Mouse (Mus musculus) kidney, adult 10 weeks (tissue): Measurements from ENCODE around the gene Cnpy2. TPM values are rescaled to one million over a fixed set of nuclear protein-coding genes. Genes with fewer than 3 reads are reported as not detected.

ENCODE experiments used
- polyA plus RNA-seq: library from polyadenylated mRNA; stranded (reverse); fragments of 350-450 nt; fragmentation: Illumina TruSeq; extraction: RNeasy Lipid Tissue Mini Kit (QIAGEN cat#74804); gene quantifications from one replicate; pipeline ENCODE4 v1.2.3, GENCODE M21; 2014; ENCODE audit warnings: low read depth, low replicate concordance

The Cnpy2 gene
- polyA plus RNA-seq, result 69.0 TPM

DNA sequence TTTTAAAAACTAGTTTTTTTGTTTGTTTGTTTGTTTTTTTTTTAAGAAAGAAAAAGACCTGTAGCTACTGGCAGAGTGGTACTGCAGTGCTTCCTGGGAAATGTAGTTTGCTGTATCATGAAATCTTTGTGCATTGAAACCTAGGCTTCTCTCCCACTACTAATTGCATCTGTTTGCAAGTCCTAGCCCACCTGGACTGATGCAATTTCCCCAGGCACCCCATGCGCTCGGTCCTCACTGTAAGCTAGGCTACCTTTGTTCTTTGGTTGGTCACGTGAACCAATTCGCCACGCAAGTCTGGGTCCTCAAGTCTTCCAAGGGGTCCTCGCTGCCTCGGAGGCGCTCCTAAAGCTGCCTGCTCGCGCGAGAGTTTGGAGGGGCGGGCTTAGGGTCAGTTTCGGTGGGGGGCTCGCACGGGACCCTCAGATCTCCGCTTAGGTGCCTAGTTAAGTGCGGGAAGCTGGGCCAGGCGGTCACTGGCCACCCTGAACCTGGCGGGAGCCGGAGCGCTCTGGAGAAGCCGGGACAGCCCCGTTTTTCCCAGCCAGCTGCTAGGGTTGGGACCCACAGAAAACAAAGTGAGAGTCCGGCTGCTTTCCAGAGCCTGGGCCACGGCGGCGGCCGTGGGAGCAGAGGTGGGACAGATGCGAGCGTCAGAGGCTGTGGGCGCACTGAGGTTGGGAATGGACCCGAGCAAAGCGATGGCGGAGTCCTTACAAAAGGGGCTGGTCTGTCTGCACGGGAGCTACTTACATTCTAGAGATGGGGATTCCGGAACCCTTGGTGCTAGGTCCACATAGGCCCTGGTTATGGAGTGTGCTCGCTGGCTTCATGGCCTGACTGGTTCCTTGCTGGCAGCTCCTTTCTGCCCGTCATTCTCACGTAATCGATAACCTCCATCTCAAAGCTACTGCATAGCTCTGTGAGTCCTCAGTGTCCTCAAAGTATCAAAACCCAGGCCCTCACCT, at the start of gene Cnpy2:
Cnpy2 (plus strand) TSS at position 319 of the 968 bp plus-strand sequence.

DNA sequence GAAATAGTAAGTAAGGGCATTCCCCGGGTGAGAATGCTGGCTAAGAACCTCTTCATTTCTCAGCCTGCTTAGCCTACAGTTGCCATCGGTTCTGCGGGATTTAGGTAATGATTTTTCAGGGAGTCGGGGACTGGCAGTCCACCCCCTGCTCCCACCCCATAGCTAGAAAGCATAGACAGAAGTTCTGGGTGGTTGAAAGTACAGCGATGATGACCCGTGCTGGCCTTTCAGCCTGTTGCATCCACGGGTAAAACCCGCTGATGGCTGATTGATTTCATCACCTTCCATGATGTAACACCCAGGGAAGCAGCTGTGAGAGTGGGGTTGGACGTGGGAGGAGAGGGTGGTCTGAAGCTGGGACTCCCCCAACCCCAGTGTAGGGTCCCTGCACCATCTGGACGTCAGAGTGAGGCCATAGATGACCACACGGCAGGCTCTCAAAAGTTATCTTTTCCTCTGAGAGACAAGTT, 23.5 kb upstream of the Cnpy2 start, which contains the start of gene Il23a:
Il23a (minus strand) TSS at position 51 of the 470 bp plus-strand sequence.

DNA sequence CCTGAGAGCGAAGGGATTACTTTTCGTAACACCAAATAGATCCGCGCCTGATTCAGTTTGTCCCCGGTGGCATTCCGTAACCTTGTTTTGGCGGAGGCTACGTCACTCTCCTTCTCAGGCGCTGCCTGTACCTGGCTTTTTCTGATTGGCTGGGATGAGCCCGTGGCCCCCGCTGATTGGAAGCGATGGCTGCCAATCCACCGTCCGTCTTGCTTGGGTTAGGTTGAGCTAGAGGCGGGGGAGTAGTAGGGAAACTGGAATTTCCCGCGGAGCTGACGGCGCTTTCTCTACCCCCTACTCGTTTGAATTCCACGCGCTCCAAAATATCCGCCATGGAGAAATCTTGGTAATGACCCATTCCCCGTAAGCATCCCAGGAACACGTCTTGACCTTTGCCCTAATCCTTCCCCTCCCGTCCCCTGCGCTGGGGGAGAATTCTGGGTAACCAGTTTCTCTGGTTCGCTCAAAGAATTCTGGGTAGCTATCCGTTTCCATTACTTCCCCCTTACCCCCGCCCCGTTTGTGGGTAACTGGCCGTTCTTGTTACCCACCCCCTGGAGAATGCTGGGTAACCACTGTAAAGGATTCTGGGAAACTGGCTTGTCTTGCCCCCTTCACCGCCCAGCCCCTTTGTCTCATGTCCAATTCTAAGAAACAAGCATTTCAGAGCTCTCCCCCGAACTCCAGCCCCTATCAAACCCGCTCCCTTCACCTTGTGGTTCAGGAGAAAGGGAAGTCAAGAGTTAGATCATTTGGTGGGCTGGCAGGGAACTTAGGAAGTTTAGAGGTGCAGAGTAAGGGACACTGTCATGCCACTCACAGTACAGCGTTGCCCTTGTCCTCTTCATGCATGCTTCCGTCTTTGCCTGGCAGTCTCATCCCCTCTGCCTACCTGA, 18.9 kb upstream of the Cnpy2 start, which contains the start of gene Pan2:
Pan2 (plus strand) TSS at position 210 of the 896 bp plus-strand sequence.

DNA sequence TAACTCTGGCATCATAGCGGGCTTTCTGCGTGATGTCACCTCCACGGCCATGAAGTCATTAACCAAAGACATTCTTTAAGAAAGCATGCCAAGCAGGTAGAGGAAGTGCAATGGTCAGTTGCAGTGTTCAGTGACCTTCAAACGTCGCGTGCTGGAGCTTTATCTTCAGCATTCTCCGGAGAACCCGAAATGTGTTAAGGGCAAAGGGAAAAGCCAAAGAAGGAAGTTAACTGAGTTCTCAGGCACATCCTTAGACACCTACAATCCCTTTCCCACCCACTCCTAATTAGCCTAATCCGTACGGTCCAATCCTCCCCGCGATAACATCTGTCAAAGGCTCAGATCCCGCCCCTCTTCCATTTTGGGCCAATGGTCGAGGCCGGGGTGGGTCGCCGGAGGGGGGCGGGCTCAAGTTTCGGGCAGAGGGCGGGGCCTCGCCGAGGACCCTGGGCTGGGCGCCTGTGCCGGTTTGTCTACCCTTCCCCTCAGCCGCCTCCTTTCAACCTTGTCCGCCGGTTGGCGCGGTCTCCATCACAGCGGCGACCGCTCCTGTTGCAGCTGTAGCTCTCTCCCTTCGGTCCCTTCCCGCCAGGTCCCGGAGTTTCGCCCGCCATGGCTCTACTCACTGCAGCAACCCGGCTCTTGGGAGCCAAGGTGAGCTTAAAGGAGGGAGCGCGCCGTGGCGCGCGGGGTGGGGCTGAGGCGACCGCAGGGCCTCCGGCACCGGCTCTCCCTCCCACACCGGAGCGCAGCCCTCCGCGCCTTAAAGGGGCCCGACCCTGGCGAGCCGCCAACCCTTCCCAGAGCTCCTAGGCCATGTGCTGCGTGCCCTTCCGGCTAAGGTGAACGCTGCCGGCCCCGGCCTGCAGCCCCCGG, 15.3 kb downstream of the Cnpy2 start, which contains the start of gene Cs:
Cs (plus strand) TSS at position 429 of the 876 bp plus-strand sequence.

DNA sequence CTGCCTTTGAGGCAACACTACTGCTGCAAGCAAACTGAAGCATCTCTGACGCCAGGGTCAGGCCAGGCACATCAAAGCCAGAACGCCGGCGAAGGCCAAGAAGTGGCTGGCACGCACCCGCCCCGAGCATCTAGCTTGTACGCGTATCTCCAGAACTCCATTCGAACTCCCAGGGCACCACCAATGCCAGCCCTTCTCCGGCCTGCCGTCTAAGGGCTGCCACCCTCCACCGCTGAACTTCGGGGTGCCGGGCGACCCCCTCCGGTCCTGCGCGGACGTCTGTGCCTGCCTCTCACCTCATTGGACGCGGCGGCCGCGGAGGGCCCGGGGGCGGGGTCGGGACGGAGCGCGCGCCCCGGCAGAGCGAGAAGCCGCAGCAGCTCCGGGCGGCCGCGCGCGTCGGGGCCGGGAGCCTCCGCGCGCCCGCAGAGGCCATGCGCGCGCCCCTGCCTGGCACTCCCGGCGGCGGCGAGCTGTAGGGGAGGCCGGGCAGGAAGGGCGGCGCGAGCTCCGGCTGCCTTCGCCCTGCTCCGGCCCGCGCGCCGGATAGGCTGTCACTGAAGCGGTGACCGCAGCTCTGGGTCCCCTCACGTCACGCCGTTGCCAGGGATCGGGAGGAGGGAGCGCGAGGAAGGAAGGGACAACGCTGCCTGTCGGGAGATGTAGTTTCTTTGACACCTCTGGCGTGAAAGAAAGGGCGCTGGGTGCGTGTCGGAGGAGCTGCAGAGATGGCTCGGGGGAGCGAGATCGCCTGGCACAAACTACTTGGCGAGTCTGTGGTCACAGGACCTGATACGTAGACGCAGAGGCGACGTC, 46.4 kb downstream of the Cnpy2 start, which contains the start of gene Coq10a:
Coq10a (minus strand) TSS at position 596 of the 816 bp plus-strand sequence.

DNA sequence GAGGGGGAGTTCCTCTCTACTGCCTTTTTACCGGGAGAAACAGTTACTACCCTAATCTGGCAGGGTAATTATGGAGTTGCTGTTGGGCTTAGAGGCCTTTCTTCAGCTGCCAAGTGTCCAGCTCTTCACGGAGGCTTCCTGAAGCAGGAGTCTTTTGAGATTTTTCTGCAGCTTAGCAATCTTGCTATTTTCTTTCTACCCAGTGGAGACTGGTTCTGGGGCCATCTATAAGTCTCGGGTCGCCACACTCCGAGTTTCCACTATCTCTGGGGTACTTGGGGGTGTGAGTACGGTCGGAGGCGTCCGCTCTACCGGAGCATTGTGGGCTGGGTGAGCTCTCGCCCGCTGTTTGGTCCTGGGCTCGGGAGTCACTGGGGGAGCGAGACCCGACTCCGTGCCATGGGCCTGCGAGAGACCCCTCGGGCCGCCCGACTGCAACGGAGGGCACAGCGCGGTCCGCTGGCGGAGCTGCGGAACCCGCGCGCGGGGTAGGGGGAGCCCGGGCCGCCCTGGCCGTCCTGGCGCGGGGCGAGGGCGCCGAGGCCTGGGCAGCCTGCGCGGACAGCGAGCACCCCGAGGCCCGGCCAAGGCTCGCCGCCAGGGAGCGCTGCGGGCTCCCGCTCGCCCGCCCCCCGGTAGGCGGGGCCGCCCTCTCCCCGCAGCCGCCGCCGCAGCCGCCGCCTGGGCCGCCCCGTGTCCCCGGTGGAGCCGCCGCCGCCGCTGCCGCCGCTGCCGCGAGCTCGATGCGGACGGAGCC, 54.4 kb downstream of the Cnpy2 start, which contains the start of gene Ankrd52:
Ankrd52 (plus strand) TSS at position 661 of the 757 bp plus-strand sequence.

Other genes with a start within 250 kb of the Cnpy2 start
- 1,708 TPM for gene Atp5b, start 239.2 kb upstream of the Cnpy2 start, polyA plus RNA-seq
- gene Baz2a, start 230.9 kb upstream of the Cnpy2 start, polyA plus RNA-seq, result 9.3 TPM
- gene Rbms2, start 142.2 kb upstream of the Cnpy2 start, polyA plus RNA-seq, result 12.4 TPM
- gene Gls2, start 128.0 kb upstream of the Cnpy2 start, polyA plus RNA-seq, result not detected
- gene Spryd4, start 110.7 kb upstream of the Cnpy2 start, polyA plus RNA-seq, result 16.3 TPM
- gene Mip, start 96.6 kb upstream of the Cnpy2 start, polyA plus RNA-seq, result not detected
- 2.3 TPM for gene Timeless, start 90.4 kb upstream of the Cnpy2 start, polyA plus RNA-seq
- gene Apon, start 68.4 kb upstream of the Cnpy2 start, polyA plus RNA-seq, result not detected
- gene Apof, start 53.8 kb upstream of the Cnpy2 start, polyA plus RNA-seq, result not detected
- gene Stat2, start 51.9 kb upstream of the Cnpy2 start, polyA plus RNA-seq, result 3.6 TPM
- gene Il23a, start 23.7 kb upstream of the Cnpy2 start, polyA plus RNA-seq, result not detected
- 4.8 TPM for gene Pan2, start 19.1 kb upstream of the Cnpy2 start, polyA plus RNA-seq
- 106 TPM for gene Cs, start 15.3 kb downstream of the Cnpy2 start, polyA plus RNA-seq
- 8.7 TPM for gene Coq10a, start 46.5 kb downstream of the Cnpy2 start, polyA plus RNA-seq
- gene Ankrd52, start 54.7 kb downstream of the Cnpy2 start, polyA plus RNA-seq, result 4.6 TPM
- 0.53 TPM for gene Slc39a5, start 78.8 kb downstream of the Cnpy2 start, polyA plus RNA-seq
- 18.4 TPM for gene Nabp2, start 89.0 kb downstream of the Cnpy2 start, polyA plus RNA-seq
- gene Rnf41, start 89.2 kb downstream of the Cnpy2 start, polyA plus RNA-seq, result 4.9 TPM
- gene Smarcc2, start 136.8 kb downstream of the Cnpy2 start, polyA plus RNA-seq, result 47.7 TPM
- gene Myl6, start 171.7 kb downstream of the Cnpy2 start, polyA plus RNA-seq, result 99.8 TPM
- 0.40 TPM for gene Myl6b, start 176.2 kb downstream of the Cnpy2 start, polyA plus RNA-seq
- 2.3 TPM for gene Esyt1, start 203.4 kb downstream of the Cnpy2 start, polyA plus RNA-seq
- gene Zc3h10, start 225.3 kb downstream of the Cnpy2 start, polyA plus RNA-seq, result 1.6 TPM
- 11.9 TPM for gene Rpl41, start 226.8 kb downstream of the Cnpy2 start, polyA plus RNA-seq
- 69.1 TPM for gene Pa2g4, start 243.5 kb downstream of the Cnpy2 start, polyA plus RNA-seq